Mouse (Mus musculus): ENCODE measurements around the gene Agbl2.

DNA sequence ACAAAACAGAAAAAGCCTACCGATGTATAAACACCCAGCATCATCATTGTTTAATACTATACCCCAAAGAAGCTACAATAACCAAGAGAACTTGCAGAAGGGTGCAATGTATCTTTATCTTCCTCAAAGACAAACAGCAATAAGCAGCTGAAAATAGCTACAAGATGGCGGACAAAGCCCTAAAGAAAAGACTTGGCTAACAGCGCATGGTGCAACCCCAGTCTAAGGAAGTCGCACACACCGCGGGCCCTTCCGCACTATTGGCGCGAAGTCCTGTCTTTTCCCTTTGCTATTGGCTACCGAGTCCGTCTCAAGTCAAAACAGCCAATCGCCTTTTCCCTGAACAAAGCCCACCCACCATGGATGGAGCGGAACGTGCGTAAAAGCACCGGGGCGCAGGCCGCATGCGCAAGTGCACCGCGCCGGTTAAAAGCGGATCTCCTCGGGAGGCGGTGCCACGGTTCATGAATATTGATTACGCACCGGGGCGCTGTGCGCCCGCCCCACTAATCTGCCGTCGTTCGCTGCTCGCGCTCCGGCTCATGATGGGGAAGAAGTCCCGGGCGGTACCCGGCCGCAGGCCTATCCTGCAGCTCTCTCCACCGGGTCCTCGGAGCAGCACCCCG, 37.4 kb upstream of the Agbl2 start, which contains the start of gene Fnbp4:
- TF ChIP-seq CTCF (IDR thresholded peaks at IDR 0.05; ENCODE audit: insufficient read depth, low read depth, low read length): no peak
- TF ChIP-seq POLR2A (IDR thresholded peaks at IDR 0.05; ENCODE audit: insufficient read depth, low read depth, low read length): peak; percentile 74

Data from olfactory bulb, adult 2 months (tissue).